Mouse (Mus musculus): ENCODE measurements around the gene 9130023H24Rik. TPM values are rescaled to one million over a fixed set of nuclear protein-coding genes. Genes with fewer than 3 reads are reported as not detected.

Gene 9130023H24Rik
- 1.9 and 2.4 TPM in 2 replicates for polyA plus RNA-seq (2015; fragmentation: Nextera tagmentation; extraction: Ambion mirVana)

- WGBS (ENCODE audit: insufficient replicate concordance) = under 1% methylated on average over 72 of the region's 72 CpGs
- ATAC-seq (ENCODE audit: insufficient read depth) = peak; percentile 87
Measured at GRCm38 (mm10) chr7:128237927-128238778, at the start of gene 9130023H24Rik. 9130023H24Rik (minus strand) TSS chr7:128238031.

GRCm38 (mm10) chr7:128285060-128285459, 47.2 kb upstream of the 9130023H24Rik start:
- Histone ChIP-seq H3K4me2 (no peak overlapping the region), H3K27ac (replicated peaks) (peak overlapping the region; percentile 98), H3K9me3 (replicated peaks) (no peaks in the 10 kb centered on the region), H3K4me3 (replicated peaks) (no peak overlapping the region), H3K27me3 (no peaks in the 10 kb centered on the region), H3K9ac (no peak overlapping the region), H3K36me3 (replicated peaks) (peaks cover 80% of the 10 kb centered on the region), H3K4me1 (replicated peaks) (peaks cover 74% of the 10 kb centered on the region)
- 84% methylated on average over 8 of the region's 8 CpGs for WGBS (ENCODE audit: insufficient replicate concordance)
- ATAC-seq (ENCODE audit: insufficient read depth) = no peak

More at GRCm38 (mm10) chr7:128237927-128238778, at the start of gene 9130023H24Rik:
- Histone ChIP-seq H3K27ac (replicated peaks) (peak within 1 kb of the TSS; percentile 99), H3K27me3 (no peaks in the 10 kb centered on the region), H3K4me2 (peak within 1 kb of the TSS; percentile 84), H3K9me3 (replicated peaks) (no peaks in the 10 kb centered on the region), H3K36me3 (replicated peaks) (peaks cover 45% of the 10 kb centered on the region), H3K4me3 (replicated peaks) (peak within 1 kb of the TSS; percentile 82), H3K9ac (peak within 1 kb of the TSS; percentile 82), H3K4me1 (replicated peaks) (peaks cover 33% of the 10 kb centered on the region)

GRCm38 (mm10) chr7:128284047-128284446, 46.2 kb upstream of the 9130023H24Rik start:
- WGBS (ENCODE audit: insufficient replicate concordance) = 69% methylated on average over 5 of the region's 5 CpGs
- H3K27ac ChIP-seq (replicated peaks) = peak overlapping the region; percentile 48; the same call in 1 of the 2 replicates

GRCm38 (mm10) chr7:128282532-128283244, 44.9 kb upstream of the 9130023H24Rik start:
- peaks cover 61% of the 10 kb centered on the region for H3K4me1 ChIP-seq (replicated peaks)

More at GRCm38 (mm10) chr7:128284047-128284446, 46.2 kb upstream of the 9130023H24Rik start:
- no peaks in the 10 kb centered on the region for H3K27me3 ChIP-seq
- no peak overlapping the region for H3K4me2 ChIP-seq
- no peak overlapping the region for H3K4me3 ChIP-seq (replicated peaks)
- no peak for ATAC-seq (ENCODE audit: insufficient read depth)
- H3K36me3 ChIP-seq (replicated peaks) = peaks cover 87% of the 10 kb centered on the region
- H3K4me1 ChIP-seq (replicated peaks) = peaks cover 74% of the 10 kb centered on the region
- no peaks in the 10 kb centered on the region for H3K9me3 ChIP-seq (replicated peaks)
- H3K9ac ChIP-seq = no peak overlapping the region

GRCm38 (mm10) chr7:128281765-128282164, 43.9 kb upstream of the 9130023H24Rik start:
- H3K36me3 ChIP-seq (replicated peaks) = peaks cover 89% of the 10 kb centered on the region
- ATAC-seq (ENCODE audit: insufficient read depth) = no peak
- H3K27me3 ChIP-seq = no peaks in the 10 kb centered on the region
- no peak overlapping the region for H3K4me3 ChIP-seq (replicated peaks)
- no peaks in the 10 kb centered on the region for H3K9me3 ChIP-seq (replicated peaks)
- H3K27ac ChIP-seq (replicated peaks) = no peak overlapping the region
- whole genome bisulfite sequencing (ENCODE audit: insufficient replicate concordance) = 65% methylated on average over 11 of the region's 11 CpGs
- H3K9ac ChIP-seq = no peak overlapping the region
- peaks cover 52% of the 10 kb centered on the region for H3K4me1 ChIP-seq (replicated peaks)
- no peak overlapping the region for H3K4me2 ChIP-seq

More at GRCm38 (mm10) chr7:128282532-128283244, 44.9 kb upstream of the 9130023H24Rik start:
- Histone ChIP-seq H3K4me3 (replicated peaks) (no peak overlapping the region), H3K27ac (replicated peaks) (peak overlapping the region; percentile 11; the same call in 1 of the 2 replicates), H3K36me3 (replicated peaks) (peaks cover 89% of the 10 kb centered on the region), H3K27me3 (no peaks in the 10 kb centered on the region), H3K4me2 (no peak overlapping the region), H3K9me3 (replicated peaks) (no peaks in the 10 kb centered on the region), H3K9ac (no peak overlapping the region)
- ATAC-seq (ENCODE audit: insufficient read depth) = no peak
- 73% methylated on average over 7 of the region's 7 CpGs for WGBS (ENCODE audit: insufficient replicate concordance)

- Histone ChIP-seq H3K9ac (no peak overlapping the region; the same call in 1 of the 2 replicates), H3K27ac (replicated peaks) (no peak overlapping the region), H3K27me3 (no peaks in the 10 kb centered on the region), H3K4me3 (replicated peaks) (no peak overlapping the region), H3K9me3 (replicated peaks) (no peaks in the 10 kb centered on the region), H3K36me3 (replicated peaks) (peaks cover 89% of the 10 kb centered on the region), H3K4me1 (replicated peaks) (peaks cover 33% of the 10 kb centered on the region), H3K4me2 (no peak overlapping the region)
- 88% methylated on average over 4 of the region's 4 CpGs for WGBS (ENCODE audit: insufficient replicate concordance)
- ATAC-seq (ENCODE audit: insufficient read depth) = no peak
Measured at GRCm38 (mm10) chr7:128279750-128280149, 41.9 kb upstream of the 9130023H24Rik start.

- peaks cover 28% of the 10 kb centered on the region for H3K4me1 ChIP-seq (replicated peaks)
- H3K36me3 ChIP-seq (replicated peaks) = peaks cover 100% of the 10 kb centered on the region
- no peak overlapping the region for H3K4me2 ChIP-seq
- H3K4me3 ChIP-seq (replicated peaks) = no peak overlapping the region
- H3K9ac ChIP-seq = no peak overlapping the region
- 87% methylated on average over 6 of the region's 6 CpGs for WGBS (ENCODE audit: insufficient replicate concordance)
- ATAC-seq (ENCODE audit: insufficient read depth) = no peak
- no peaks in the 10 kb centered on the region for H3K27me3 ChIP-seq
- H3K9me3 ChIP-seq (replicated peaks) = no peaks in the 10 kb centered on the region
- H3K27ac ChIP-seq (replicated peaks) = no peak overlapping the region
Measured at GRCm38 (mm10) chr7:128276051-128276450, 38.2 kb upstream of the 9130023H24Rik start.

- no peak overlapping the region for H3K4me3 ChIP-seq (replicated peaks)
- 0 out of 2 replicates have a peak overlapping the region, but pooled peaks have one; percentile 15 for H3K9ac ChIP-seq
- peaks cover 36% of the 10 kb centered on the region for H3K4me1 ChIP-seq (replicated peaks)
- 94% methylated on average over 9 of the region's 9 CpGs for WGBS (ENCODE audit: insufficient replicate concordance)
- peak overlapping the region; percentile 73 for H3K27ac ChIP-seq (replicated peaks)
- peak overlapping the region; percentile 58 for H3K4me2 ChIP-seq
- peaks cover under 1% of the 10 kb centered on the region for H3K27me3 ChIP-seq
- H3K36me3 ChIP-seq (replicated peaks) = peaks cover 61% of the 10 kb centered on the region
- no peak for ATAC-seq (ENCODE audit: insufficient read depth)
- no peaks in the 10 kb centered on the region for H3K9me3 ChIP-seq (replicated peaks)
Measured at GRCm38 (mm10) chr7:128271496-128271895, 33.7 kb upstream of the 9130023H24Rik start.

- Histone ChIP-seq H3K4me2 (peak overlapping the region; percentile 58), H3K4me1 (replicated peaks) (peaks cover 36% of the 10 kb centered on the region), H3K4me3 (replicated peaks) (peak overlapping the region; percentile 23), H3K9ac (0 out of 2 replicates have a peak overlapping the region, but pooled peaks have one; percentile 6), H3K9me3 (replicated peaks) (no peaks in the 10 kb centered on the region), H3K36me3 (replicated peaks) (peaks cover 50% of the 10 kb centered on the region), H3K27me3 (peaks cover 9% of the 10 kb centered on the region), H3K27ac (replicated peaks) (peak overlapping the region; percentile 82)
- WGBS (ENCODE audit: insufficient replicate concordance) = 21% methylated on average over 13 of the region's 13 CpGs
- ATAC-seq (ENCODE audit: insufficient read depth) = peak; percentile 97
Measured at GRCm38 (mm10) chr7:128270431-128270850, 32.6 kb upstream of the 9130023H24Rik start.

GRCm38 (mm10) chr7:128267813-128268212, 30.0 kb upstream of the 9130023H24Rik start:
- peaks cover 24% of the 10 kb centered on the region for H3K36me3 ChIP-seq (replicated peaks)
- H3K9ac ChIP-seq = no peak overlapping the region
- no peaks in the 10 kb centered on the region for H3K9me3 ChIP-seq (replicated peaks)
- peaks cover 36% of the 10 kb centered on the region for H3K4me1 ChIP-seq (replicated peaks)
- 80% methylated on average over 7 of the region's 7 CpGs for WGBS (ENCODE audit: insufficient replicate concordance)
- H3K27me3 ChIP-seq = peaks cover 28% of the 10 kb centered on the region
- no peak overlapping the region for H3K4me2 ChIP-seq
- no peak for ATAC-seq (ENCODE audit: insufficient read depth)
- no peak overlapping the region for H3K4me3 ChIP-seq (replicated peaks)
- H3K27ac ChIP-seq (replicated peaks) = no peak overlapping the region

GRCm38 (mm10) chr7:128267391-128267790, 29.6 kb upstream of the 9130023H24Rik start:
- H3K27ac ChIP-seq (replicated peaks) = no peak overlapping the region
- H3K36me3 ChIP-seq (replicated peaks) = peaks cover 20% of the 10 kb centered on the region
- ATAC-seq (ENCODE audit: insufficient read depth) = no peak
- 56% methylated on average over 13 of the region's 13 CpGs for WGBS (ENCODE audit: insufficient replicate concordance)
- no peak overlapping the region for H3K9ac ChIP-seq
- peaks cover 30% of the 10 kb centered on the region for H3K27me3 ChIP-seq
- H3K4me2 ChIP-seq = no peak overlapping the region
- no peak overlapping the region for H3K4me3 ChIP-seq (replicated peaks)
- peaks cover 36% of the 10 kb centered on the region for H3K4me1 ChIP-seq (replicated peaks)
- no peaks in the 10 kb centered on the region for H3K9me3 ChIP-seq (replicated peaks)
